Mouse (Mus musculus) heart, postnatal 14 days (tissue): ENCODE measurements around the gene Hist1h2bp. TPM values are rescaled to one million over a fixed set of nuclear protein-coding genes. Genes with fewer than 3 reads are reported as not detected.
"Not testable (repeated sequence)": the region's sequence is repeated elsewhere in the genome, so short reads cannot be mapped to it uniquely, and the experiment has no call there.

Source experiments
- DNase-seq, 2 experiments: peaks; one replicate each; pipeline ENCODE4 v3.0.0; 2021 to 2022
- intact Hi-C: fragments of 180-260 bp; cut with DNase I; formaldehyde crosslinking; loops from one replicate; pipeline ENCODE4 v1.15.1; 2025
- total RNA-seq, 2 experiments: library from RNA; stranded (reverse); gene quantifications; 2 replicates each; pipeline ENCODE4 v1.2.3; 2021

The Hist1h2bp gene
- total RNA-seq, 2 experiments from 2014 or later: 19.6 to 53.2 TPM

DNA sequence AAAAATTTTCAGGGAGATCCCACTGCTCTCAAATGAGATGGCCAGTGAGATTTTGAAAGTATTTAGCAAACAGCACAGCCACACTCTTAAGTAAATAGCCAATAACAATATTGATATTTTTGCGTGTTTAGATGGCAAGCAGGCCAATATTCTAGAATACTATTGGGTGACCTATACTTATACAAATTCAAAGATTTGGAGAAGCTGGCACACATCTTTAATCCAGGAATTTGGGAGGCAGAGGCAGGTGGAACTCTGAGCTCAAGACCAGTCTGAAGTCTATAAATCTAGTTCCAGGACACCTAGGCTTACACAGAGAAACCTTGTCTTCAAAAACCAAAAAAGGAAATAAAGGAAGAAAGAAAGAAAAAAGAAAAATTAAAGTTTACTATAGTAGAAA, 5.6 kb upstream of the Hist1h2bp start:
- intact Hi-C loops: loop anchor here (2.0 kb wide), 1 partner anchor 71 kb away; no protein-coding TSS in a partner anchor
- no peak for DNase-seq

DNA sequence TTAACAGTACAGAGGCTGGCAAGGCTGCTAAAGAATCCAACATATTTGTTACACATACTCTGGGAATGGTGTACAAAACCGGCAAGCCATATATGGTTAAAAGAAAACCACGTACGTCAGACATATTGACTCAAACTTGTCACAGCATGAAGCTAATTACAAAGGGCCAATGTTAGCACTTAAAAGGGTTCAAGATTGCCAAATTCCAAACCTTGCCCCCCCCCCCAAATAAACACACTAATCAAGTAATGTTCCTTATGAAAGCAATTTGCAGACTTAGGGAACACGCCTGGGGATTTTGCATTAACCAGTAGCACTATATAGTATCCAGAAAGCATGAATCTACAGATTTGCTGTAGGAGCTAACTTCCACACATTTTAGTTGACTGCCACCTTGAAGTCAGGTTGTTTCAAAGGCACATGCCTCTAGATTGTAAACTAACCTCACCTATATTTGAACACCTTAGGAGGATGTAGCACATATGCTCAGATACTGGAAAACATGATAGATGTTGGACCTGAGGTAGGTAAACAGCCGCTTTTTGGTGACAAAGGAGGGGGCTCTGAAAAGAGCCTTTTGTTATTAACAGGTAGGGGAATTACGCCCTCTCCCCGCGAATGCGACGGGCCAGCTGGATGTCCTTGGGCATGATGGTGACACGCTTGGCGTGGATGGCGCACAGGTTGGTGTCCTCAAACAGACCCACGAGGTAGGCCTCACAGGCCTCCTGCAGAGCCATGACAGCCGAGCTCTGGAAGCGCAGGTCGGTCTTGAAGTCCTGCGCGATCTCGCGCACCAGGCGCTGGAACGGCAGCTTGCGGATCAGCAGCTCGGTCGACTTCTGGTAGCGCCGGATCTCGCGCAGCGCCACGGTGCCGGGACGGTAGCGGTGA, 4.7 kb upstream of the Hist1h2bp start:
- intact Hi-C loops: not testable (repeated sequence)
- DNase-seq: peak in 1 of 2 experiments; percentile 20

DNA sequence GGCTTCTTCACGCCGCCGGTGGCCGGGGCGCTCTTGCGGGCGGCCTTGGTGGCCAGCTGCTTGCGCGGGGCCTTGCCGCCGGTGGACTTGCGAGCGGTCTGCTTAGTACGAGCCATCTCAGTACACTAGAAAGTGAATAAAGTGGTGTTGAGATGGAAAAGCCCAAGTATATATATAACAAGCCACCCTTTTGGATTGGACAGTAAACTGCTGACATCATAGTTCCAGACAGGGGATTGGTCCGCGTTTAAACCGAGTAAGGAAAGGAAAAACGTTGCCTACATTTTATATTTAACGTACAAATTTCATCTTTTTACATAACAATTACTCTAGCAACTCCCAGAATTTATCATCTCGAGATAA, 4.0 kb upstream of the Hist1h2bp start, which contains the start of gene Hist1h3i:
Hist1h3i (minus strand) TSS at position 116 of the 363 bp plus-strand sequence.
- peak; percentile 22 to 49 for DNase-seq
- intact Hi-C loops: no loop called here

DNA sequence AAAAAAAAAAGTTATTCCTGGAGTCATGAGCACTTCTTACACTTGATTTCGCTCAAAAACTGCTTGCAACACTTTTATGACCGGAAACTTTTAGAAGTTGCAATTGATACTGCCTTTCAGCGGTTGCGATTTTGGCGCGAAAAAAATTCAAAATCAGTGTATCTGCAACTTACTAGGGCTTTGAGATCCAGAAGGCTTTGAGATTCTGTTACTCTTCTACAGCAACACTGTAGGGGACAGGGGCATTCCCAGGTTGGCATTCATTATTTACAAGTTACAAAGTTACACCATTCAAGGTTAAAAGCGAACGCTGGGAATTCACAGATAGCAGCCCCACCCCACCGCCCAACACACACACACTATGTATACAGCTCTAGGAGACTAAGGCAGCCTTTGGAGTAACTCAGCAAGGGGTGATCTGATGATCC, 3.5 kb upstream of the Hist1h2bp start:
- peak; percentile 3 to 24 for DNase-seq
- intact Hi-C loops: no loop called here

DNA sequence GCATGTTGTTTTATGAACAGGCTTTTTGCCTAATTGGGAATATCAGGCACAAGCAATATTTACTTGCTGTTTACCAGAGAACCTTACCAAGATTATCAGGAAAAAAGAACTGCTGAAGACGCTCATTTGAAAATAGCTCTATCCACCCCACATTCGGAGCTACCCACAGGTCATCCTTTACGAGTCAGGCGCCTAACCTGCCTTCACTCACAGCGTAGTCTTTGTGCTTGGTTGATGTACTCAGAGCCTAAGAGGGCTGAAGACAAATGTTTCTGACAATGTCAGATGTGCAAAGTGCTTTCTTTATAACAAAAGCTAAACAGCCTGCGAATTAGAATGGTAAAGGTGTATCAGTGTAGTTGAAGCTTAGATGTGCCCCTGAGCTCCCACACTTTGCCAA, 3.0 kb upstream of the Hist1h2bp start:
- no peak for DNase-seq
- intact Hi-C loops: no loop called here

DNA sequence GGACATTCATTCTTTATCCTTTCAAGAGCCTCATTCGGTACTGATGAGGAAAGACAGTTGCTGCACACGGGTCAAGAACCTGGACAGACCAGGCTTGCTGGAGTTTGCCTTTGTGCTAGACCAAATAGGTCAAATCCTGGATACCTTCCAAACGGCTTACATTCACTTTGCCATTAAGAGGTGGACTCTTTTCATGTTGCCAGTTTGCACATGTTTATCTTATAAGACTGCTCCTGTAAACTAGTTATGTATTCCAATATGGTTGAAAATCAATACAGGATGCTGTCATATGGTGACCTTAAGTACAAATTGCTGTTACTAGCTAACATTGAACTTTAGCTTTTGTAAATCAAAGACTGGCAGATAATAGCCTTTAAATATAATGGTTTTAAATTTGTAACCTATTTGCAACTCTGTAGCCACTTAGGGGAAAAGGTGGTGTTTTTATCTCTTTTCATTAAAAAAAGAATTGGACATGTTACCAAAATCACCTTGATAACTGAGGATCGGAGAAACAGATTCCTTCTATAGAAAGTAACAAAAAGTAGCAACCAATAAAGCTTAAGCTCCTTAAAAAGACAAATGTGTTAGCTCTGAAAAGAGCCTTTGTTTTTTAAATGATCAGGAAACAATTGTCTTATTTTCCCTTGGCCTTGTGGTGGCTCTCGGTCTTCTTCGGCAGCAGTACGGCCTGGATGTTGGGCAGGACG, 917 bp upstream of the Hist1h2bp start:
- intact Hi-C loops: no loop called here
- DNase-seq: no peak

DNA sequence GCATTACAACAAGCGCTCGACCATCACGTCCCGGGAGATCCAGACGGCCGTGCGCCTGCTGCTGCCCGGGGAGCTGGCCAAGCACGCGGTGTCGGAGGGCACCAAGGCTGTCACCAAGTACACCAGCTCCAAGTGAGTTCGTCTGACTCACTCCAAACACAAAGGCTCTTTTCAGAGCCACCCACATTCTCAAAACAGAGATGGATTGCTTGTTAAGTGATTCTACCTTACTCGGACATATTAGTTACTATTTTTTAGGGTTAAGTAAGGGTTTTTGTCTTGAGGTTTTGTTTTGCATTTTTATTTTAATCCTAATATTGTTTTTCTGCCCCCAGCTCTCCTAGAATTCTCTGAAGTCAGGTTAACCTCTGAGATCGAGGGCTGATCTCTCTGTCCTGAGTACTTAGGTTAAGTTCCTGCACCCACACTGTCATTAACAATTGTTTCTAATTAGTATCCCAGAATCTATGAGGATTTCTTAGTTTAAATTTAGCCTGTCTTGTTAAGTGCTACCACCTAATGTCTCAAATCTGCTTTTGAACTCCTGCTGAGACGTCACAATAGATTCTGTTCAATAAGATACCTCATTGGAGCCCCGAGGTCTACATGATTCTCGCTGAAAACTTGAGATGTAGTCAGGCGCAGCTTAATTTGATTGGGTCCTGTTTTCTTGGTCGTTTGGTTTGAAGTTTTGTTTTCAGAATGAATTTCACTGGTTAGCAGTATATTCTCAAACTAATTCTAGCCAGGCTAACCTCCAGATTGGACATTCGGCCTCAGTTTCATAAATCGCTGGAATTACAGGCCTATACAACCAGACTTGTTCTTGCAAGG, 716 bp downstream of the Hist1h2bp start:
- DNase-seq: no peak
- intact Hi-C loops: no loop called here

DNA sequence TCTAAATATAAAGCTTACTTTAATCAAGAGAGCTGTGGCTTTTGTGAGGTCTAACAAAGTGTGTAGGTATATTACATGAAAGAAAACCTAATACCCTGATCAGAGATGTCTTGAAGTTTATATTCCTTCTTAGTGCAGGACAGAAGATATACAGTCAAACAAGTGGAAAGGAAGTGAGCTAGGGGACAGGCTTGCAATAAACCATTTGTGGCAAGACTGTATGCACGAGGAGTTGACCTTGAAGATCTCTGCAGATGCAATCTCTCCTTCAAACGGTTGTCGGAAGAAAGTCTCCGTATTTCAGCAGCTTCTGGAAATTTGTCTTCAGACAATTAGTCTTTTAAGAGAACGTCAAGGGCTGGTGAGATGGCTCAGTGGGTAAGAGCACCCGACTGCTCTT, 2.7 kb downstream of the Hist1h2bp start:
- DNase-seq: no peak
- intact Hi-C loops: loop anchor here (10.0 kb wide), 1 partner anchor 55 kb away; no protein-coding TSS in a partner anchor

DNA sequence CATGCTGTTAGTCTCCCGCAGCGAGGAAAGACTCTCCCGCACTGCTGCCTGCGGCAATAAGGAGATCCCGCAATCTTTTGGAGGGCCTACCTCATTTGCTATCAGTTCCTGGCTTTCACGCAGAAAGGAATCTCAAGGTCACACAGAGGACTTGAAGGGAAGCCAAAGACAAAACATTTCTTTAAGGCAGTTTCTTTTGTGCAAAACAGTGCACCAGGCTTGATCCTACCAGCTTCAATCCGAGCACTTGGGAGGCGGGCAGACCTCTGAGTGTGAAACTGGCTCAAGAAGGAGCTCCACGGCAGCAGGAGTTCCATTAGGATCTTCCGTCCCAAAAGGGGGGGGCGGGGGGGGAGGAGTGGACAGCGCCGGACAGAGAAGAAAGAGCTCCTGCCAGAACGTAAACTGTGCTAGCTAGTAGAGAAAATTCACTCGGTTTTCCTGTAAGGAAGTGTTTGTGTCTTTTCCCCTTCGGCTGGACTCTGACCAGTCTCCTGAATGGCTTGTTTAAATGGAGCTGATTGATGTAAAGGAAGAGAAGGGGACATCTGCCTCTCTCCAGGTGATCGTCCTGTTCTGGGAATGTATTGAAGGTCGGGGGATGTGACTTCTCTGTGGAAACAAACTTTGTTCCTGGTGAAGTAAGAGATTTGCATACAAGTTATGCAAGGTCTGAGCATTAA, 3.5 kb downstream of the Hist1h2bp start:
- intact Hi-C loops: loop anchor here (10.0 kb wide), 1 partner anchor 54 kb away; no protein-coding TSS in a partner anchor

DNA sequence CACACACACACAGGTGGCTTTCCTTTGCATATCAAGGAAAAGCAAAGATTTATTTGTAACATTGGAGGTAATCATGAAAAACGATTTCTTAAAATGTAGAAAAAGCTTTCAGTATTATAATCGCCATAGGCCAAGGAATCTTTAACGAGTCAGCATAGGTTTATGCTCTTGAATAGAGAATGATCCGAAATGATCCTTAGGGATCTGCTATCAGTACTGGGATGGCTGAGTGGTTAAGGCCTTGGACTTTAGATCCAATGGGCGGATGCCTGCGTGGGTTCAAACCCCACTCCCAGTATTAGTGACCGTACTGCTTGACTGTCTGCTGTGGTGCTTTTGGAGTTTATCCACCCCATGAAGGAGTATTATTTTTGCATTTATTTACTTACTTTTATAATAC, 8.3 kb downstream of the Hist1h2bp start:
- intact Hi-C loops: loop anchor here (10.0 kb wide), 1 partner anchor 49 kb away; no protein-coding TSS in a partner anchor
- DNase-seq: no peak

More for the DNA sequence above, 3.5 kb downstream of the Hist1h2bp start:
- no peak for DNase-seq

DNA sequence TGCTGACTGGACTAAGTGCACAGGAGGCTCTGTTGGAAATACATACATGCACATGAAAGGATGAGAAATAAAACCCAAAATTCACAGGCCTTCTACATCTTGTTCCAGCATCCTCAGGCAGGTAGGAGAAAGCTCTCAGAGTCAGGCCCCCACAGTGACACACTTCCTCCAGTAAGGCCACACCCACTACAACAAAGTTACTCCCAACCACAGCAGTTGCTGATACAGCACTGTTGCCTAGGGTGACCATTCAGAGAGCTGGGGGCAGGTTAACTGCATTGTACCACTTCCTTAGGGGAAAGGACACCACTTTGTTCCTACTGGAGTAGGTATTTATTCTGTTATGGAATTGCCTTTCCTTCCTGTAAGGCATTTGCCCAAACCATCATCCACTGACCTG, 9.9 kb downstream of the Hist1h2bp start:
- intact Hi-C loops: loop anchor here (10.0 kb wide), 1 partner anchor 48 kb away; no protein-coding TSS in a partner anchor

DNA sequence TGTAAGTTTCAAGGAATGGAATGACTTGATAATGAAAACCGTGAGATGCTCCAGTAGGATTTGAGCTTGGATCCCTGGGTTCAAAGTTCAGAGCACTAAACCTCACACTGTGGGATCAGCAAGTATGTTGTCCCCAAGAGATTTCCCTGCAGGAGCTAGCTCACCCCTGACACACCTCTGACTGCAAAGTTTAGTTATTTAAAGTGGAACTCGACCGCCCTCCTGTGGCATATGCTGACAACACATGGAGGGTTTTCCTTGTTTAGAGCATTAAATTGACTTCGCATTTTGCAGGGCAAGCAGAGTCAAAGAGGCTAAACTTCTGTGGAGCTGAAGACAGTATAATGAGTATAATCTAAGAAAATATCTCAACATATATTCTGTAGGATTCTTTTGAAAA, 15.8 kb downstream of the Hist1h2bp start:
- intact Hi-C loops: not testable (repeated sequence)

More for the DNA sequence above, 9.9 kb downstream of the Hist1h2bp start:
- not testable (repeated sequence) for DNase-seq

DNA sequence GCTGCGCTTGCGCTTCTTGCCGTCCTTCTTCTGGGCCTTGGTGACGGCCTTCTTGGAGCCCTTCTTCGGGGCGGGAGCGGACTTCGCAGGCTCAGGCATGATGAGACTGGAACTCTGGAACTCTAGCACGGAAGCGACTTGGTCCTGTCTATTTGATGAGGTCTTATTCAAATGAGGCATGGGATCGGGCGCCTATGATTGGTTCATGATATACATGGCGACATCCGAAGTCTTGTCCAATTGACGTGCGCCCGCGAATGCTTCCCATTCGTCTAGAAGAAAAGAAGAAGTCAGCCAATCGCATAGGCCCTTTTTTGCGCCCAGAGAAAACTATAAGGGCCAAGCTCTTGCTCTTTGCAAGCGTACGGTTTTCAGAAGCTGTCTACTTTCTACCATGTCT, 22.8 kb downstream of the Hist1h2bp start, which contains the start of the genes Hist1h2bq and Hist1h2ao:
Hist1h2bq (minus strand) TSS at position 125 of the 400 bp plus-strand sequence.
Hist1h2ao (plus strand) TSS at position 393 of the 400 bp plus-strand sequence.
- intact Hi-C loops, DNase-seq: not testable (repeated sequence)

More for the DNA sequence above, 15.8 kb downstream of the Hist1h2bp start:
- not testable (repeated sequence) for DNase-seq

DNA sequence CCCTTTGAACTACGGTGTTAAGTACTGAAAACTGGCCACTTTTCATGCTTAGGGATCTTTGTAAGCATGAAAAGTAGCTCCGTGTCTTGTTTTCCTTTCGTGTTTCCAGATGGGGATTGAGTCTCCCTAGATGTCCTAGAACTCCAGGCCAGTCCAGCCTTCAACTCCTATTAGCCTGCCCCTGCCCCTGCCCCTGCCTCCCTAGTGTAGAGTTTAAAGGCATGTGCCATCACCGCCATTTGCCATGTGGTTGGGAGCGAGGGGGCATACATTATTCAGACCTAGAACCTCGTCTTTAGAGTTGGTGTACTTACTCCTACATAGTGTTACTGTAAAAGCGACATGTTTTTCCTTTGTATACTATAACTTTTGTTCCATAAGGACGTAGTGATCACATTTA, 23.8 kb downstream of the Hist1h2bp start:
- intact Hi-C loops, DNase-seq: not testable (repeated sequence)

DNA sequence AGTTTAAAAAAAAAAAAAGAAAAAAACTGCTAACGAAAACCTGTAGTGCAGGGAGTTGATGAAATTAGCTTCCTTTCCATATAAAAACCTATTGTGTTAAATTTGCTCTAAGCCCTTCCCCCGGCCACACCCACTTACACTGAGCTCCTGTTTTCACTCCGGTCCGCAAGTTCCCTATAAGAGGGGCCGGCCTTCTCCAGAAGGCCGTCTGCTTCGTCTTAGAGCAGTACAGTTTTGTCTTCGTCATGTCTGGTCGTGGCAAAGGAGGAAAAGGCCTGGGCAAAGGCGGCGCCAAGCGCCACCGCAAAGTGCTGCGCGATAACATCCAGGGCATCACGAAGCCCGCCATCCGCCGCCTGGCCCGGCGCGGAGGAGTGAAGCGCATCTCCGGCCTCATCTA, 24.3 kb downstream of the Hist1h2bp start, which contains the start of gene Hist1h4m:
Hist1h4m (plus strand) TSS at position 208 of the 400 bp plus-strand sequence.
- intact Hi-C loops: not testable (repeated sequence)
- peak; percentile 22 to 34 for DNase-seq

DNA sequence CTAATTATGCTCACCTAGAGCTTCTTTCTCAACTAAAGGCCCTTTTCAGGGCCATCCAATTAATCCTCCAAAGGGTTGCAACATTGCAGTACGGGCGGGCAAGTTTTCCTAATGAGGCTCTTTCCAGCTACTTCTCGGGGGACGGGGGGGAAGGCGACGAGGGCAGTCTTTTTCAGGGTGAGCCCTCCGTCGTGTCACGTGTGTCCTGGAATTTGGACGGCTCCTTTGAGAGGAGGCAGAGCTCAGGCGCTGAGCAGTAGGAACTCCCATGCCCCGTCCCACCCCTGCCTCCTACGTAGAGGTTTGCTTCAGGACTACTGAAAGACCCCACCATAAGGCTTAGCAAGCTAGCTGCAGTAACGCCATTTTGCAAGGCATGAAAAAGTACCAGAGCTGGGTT, 24.8 kb downstream of the Hist1h2bp start:
- DNase-seq, intact Hi-C loops: not testable (repeated sequence)

DNA sequence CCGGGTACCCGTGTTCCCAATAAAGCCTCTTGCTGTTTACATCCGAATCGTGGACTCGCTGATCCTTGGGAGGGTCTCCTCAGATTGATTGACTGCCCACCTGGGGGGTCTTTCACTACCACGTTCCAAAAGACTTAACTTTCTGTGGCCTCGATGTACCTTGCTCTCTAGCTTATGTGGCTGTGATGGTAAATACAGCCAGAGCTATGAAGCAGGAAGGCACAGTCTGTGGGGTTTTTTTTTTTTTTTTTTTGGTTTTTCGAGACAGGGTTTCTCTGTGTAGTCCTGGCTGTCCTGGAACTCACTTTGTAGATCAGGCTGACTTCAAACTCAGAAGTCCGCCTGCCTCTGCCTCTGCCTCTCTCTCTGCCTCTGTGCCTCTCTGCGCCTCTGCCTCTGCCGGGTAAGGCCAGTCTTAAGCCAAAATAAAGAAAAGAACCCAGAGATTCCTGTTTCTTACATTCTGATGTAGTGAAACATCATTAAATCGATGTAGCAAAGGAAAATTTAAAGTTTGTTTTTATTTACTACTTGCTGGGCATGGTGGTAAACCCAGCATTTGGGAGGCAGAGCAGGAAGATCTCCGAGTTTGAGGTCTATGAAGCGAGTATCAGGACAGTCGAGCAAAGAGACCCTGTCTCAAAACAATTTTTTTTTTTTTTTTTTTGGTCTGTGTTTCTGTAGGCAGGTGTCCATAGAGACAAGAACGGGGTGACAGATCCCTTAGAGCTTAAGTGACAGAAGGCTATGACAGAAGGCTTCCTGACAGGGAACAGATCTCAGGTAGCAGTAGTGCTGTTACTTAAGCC, 33.0 kb downstream of the Hist1h2bp start:
- not testable (repeated sequence) for DNase-seq
- intact Hi-C loops: loop anchor here (10.0 kb wide), 1 partner anchor 1935 kb away; the partner anchor contains the start of genes Hist1h2ab, Hist1h3b and Hist1h4b

DNA sequence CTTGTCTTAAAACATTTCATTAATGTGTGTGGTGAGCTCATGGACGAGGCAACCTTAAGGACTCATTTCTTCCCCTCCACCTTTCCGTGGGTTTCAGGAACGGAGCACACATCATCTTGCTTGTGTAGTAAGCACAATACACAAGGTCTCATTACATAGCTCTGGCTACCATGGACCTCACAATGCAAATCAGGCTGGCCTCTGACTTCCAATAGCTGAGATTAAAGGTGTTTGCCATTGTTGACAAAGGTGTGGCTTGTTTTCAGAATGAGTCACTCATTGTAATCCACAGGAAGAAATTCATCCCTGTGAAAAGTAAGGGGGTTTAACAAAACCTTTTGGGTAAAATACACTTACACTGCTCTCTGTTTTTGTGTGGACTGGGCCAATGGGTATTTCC, 41.2 kb downstream of the Hist1h2bp start:
- intact Hi-C loops: loop anchor here (10.0 kb wide), 1 partner anchor 1926 kb away; the partner anchor contains the start of genes Hist1h2ab, Hist1h3b and Hist1h4b
- DNase-seq: no peak
